9 mouse cellular contexts compared by ENCODE assay signal in genomic region chr8:45816765-45817426, GRCm38 (mm10).
DNase-seq lines count a peak whose midpoint lies in the region; ATAC-seq and TF ChIP-seq lines count a peak whose summit lies in the region.
"Had no signal": no experiment of that assay in that cellular context is flagged by ENCODE, and none has a peak within 500 bp of the region (broad histone marks: within the 10 kb centered on the region; RNA-seq: fewer than 3 reads in every experiment).

No protein-coding gene starts in this region.

- no peaks in the 10 kb centered on the region for H3K9me3 ChIP-seq in kidney, embryonic 14.5 days (ENCODE audit: control insufficient read depth, low read length)
- H3K9me3 ChIP-seq in MEL (replicated peaks; ENCODE audit: insufficient read depth, low read length) = no peaks in the 10 kb centered on the region
- no peaks in the 10 kb centered on the region for H3K9me3 ChIP-seq in midbrain, embryonic 16.5 days (replicated peaks; ENCODE audit: control insufficient read depth, low read length, poor library complexity, severe bottlenecking)

- H3K4me1 ChIP-seq in kidney, embryonic 14.5 days (ENCODE audit: control insufficient read depth, insufficient read depth, low read length) = no peaks in the 10 kb centered on the region
- H3K4me1 ChIP-seq in MEL (ENCODE audit: control insufficient read depth in 1 of 2, insufficient read depth in 2 of 2, low read length in 2 of 2) = no peaks in the 10 kb centered on the region
- H3K4me1 ChIP-seq in midbrain, embryonic 16.5 days (ENCODE audit: control insufficient read depth, insufficient read depth, low read length) = no peaks in the 10 kb centered on the region

- TF ChIP-seq POLR2A in MEL (IDR thresholded peaks at IDR 0.05; ENCODE audit: control insufficient read depth in 1 of 2, insufficient read depth in 1 of 2, low read depth in 1 of 2, low read length in 2 of 2, poor library complexity in 1 of 2) = no peak

- no peak overlapping the region for H3K4me3 ChIP-seq in kidney, embryonic 14.5 days (ENCODE audit: low read length)
- no peak overlapping the region for H3K4me3 ChIP-seq in MEL (ENCODE audit: control insufficient read depth in 1 of 2, insufficient read depth in 1 of 2, low read depth in 2 of 2, low read length in 2 of 2)
- H3K4me3 ChIP-seq in midbrain, embryonic 16.5 days (ENCODE audit: low read depth, low read length) = no peak overlapping the region
- H3K4me3 ChIP-seq: erythroblast, embryonic 14.5 days had no signal

- peak; percentile 68 for TF ChIP-seq RAD21 in MEL (IDR thresholded peaks at IDR 0.05; ENCODE audit: low read depth, low read length)

- no peak overlapping the region for H3K9ac ChIP-seq in kidney, embryonic 14.5 days (ENCODE audit: low read depth, low read length)
- no peak overlapping the region for H3K9ac ChIP-seq in MEL (ENCODE audit: control insufficient read depth, low read depth, low read length, poor library complexity, severe bottlenecking)
- H3K9ac ChIP-seq in midbrain, embryonic 16.5 days (ENCODE audit: low read depth, low read length) = no peak overlapping the region

- TF ChIP-seq EP300 in MEL (IDR thresholded peaks at IDR 0.05; ENCODE audit: low read depth in 1 of 2, low read length in 2 of 2) = no peak

- H3K79me2 ChIP-seq in MEL (ENCODE audit: control insufficient read depth, insufficient read depth, low read length, poor library complexity) = no peaks in the 10 kb centered on the region

- no peaks in the 10 kb centered on the region for H3K27me3 ChIP-seq in kidney, embryonic 14.5 days (ENCODE audit: control insufficient read depth, insufficient read depth, low read length)
- peaks cover 0 to 2% of the 10 kb centered on the region in 2 experiments; a peak in 2 of 4 replicates for H3K27me3 ChIP-seq in MEL (ENCODE audit: control insufficient read depth in 1 of 2, insufficient read depth in 2 of 2, low read length in 2 of 2)
- H3K27me3 ChIP-seq in midbrain, embryonic 16.5 days (ENCODE audit: control insufficient read depth, insufficient read depth, low read depth, low read length) = no peaks in the 10 kb centered on the region

- TF ChIP-seq CTCF in MEL (IDR thresholded peaks at IDR 0.05 in 2 of 3, conservative IDR thresholded peaks at IDR 0.05 in 1 of 3; ENCODE audit: control insufficient read depth in 1 of 3, insufficient read depth in 1 of 3, low read depth in 2 of 3, low read length in 3 of 3, poor library complexity in 1 of 3, severe bottlenecking in 1 of 3) = peak; percentile 69 to 87 (median 83)

- no peak overlapping the region for H3K4me2 ChIP-seq in kidney, embryonic 14.5 days (replicated peaks; ENCODE audit: low read depth, low read length)
- H3K4me2 ChIP-seq in midbrain, embryonic 16.5 days (ENCODE audit: low read length) = no peak overlapping the region

- ATAC-seq in kidney, embryonic 14.5 days (ENCODE audit: low FRiP score, low TSS enrichment) = no peak
- peak; percentile 71; the same call in 1 of the 2 replicates for ATAC-seq in midbrain, embryonic 16.5 days

- 32% methylated on average over 7 of the region's 7 CpGs for WGBS in kidney, embryonic 14.5 days
- 20% methylated on average over 7 of the region's 7 CpGs for WGBS in midbrain, embryonic 16.5 days

- peak; percentile 50 for DNase-seq in kidney, adult 9 months
- peak; percentile 56 for DNase-seq in MEL (ENCODE audit: low read depth, low spot score)
- DNase-seq in cerebellum, adult 9-11 months = peak; percentile 7
- peak; percentile 63 for DNase-seq in gastrocnemius, postnatal 10 days
- peak; percentile 53 to 63 for DNase-seq in left cerebral cortex, adult 18-20 months (ENCODE audit: low spot score in 2 of 2)
- peak; percentile 63 for DNase-seq in thymus, postnatal 4 days

- no peak overlapping the region for H3K27ac ChIP-seq in kidney, embryonic 14.5 days (ENCODE audit: low read depth, low read length)
- H3K27ac ChIP-seq in MEL (ENCODE audit: control insufficient read depth, low read depth, low read length) = no peak overlapping the region
- no peak overlapping the region for H3K27ac ChIP-seq in midbrain, embryonic 16.5 days (ENCODE audit: low read length)

- no peaks in the 10 kb centered on the region for H3K36me3 ChIP-seq in kidney, embryonic 14.5 days (ENCODE audit: control insufficient read depth, insufficient read depth, low read length)
- no peaks in the 10 kb centered on the region for H3K36me3 ChIP-seq in MEL (ENCODE audit: control insufficient read depth in 1 of 2, insufficient read depth in 2 of 2, low read length in 2 of 2)
- H3K36me3 ChIP-seq in midbrain, embryonic 16.5 days (ENCODE audit: control insufficient read depth, insufficient read depth, low read length) = peaks cover 6% of the 10 kb centered on the region

TF ChIP-seq in MEL, 35 proteins besides CTCF, POLR2A, EP300 and RAD21:
- TF ChIP-seq BHLHE40 (IDR thresholded peaks at IDR 0.05; ENCODE audit: borderline replicate concordance, low read depth, low read length) (no peak), GATA1 (IDR thresholded peaks at IDR 0.05; ENCODE audit: low read depth, low read length) (no peak), MYC (IDR thresholded peaks at IDR 0.05; ENCODE audit: low read depth, low read length) (no peak), ELF1 (IDR thresholded peaks at IDR 0.05; ENCODE audit: low read depth, low read length) (no peak), TAL1 (IDR thresholded peaks at IDR 0.05; ENCODE audit: low read length) (no peak), ZC3H11A (IDR thresholded peaks at IDR 0.05; ENCODE audit: low read depth, low read length) (peak; percentile 61), SMC3 (IDR thresholded peaks at IDR 0.05; ENCODE audit: low read depth, low read length) (peak; percentile 83), MEF2A (IDR thresholded peaks at IDR 0.05; ENCODE audit: extremely low read depth, insufficient replicate concordance, low read depth, low read length, poor library complexity, severe bottlenecking) (no peak), MAFK (IDR thresholded peaks at IDR 0.05; ENCODE audit: borderline replicate concordance, low read depth, low read length) (no peak), NRF1 (IDR thresholded peaks at IDR 0.05; ENCODE audit: insufficient read depth, low read depth, low read length, poor library complexity, severe bottlenecking) (no peak), ZNF384 (IDR thresholded peaks at IDR 0.05; ENCODE audit: low read depth, low read length) (no peak), SIN3A (IDR thresholded peaks at IDR 0.05; ENCODE audit: low read length) (no peak), USF2 (IDR thresholded peaks at IDR 0.05; ENCODE audit: borderline replicate concordance in 1 of 2, insufficient read depth in 1 of 2, low read depth in 1 of 2, low read length in 2 of 2) (no peak), CHD1 (IDR thresholded peaks at IDR 0.05; ENCODE audit: low read depth, low read length) (no peak), HCFC1 (IDR thresholded peaks at IDR 0.05; ENCODE audit: low read depth, low read length) (no peak)

Comparison
In these comparisons a context has a peak if more than half of its experiments do, and no peak if none do; other contexts are left out.
1. DNase-seq: peak in every context shown above with its lines; median percentile 63 in gastrocnemius, postnatal 10 days; 63 in thymus, postnatal 4 days; 58 in left cerebral cortex, adult 18-20 months; 56 in MEL; 50 in kidney, adult 9 months; 7 in cerebellum, adult 9-11 months.